Mouse (Mus musculus) layer of hippocampus, postnatal 25 days (tissue): ENCODE measurements around the gene Olfr638. TPM values are rescaled to one million over a fixed set of nuclear protein-coding genes. Genes with fewer than 3 reads are reported as not detected.
"Not testable (repeated sequence)": the region's sequence is repeated elsewhere in the genome, so short reads cannot be mapped to it uniquely, and the experiment has no call there.

Experiments
- DNase-seq, 2 experiments: peaks; one replicate each; pipeline ENCODE4 v3.0.0; 2022; ENCODE audit warnings: mixed read lengths in 2 of 2, low spot score in 1 of 2; ENCODE audit errors: extremely low spot score in 1 of 2
- total RNA-seq, 2 experiments: library from RNA; stranded (reverse); gene quantifications; 2 replicates each; pipeline ENCODE4 v1.2.3; 2021

The Olfr638 gene
- total RNA-seq, result not detected

DNA sequence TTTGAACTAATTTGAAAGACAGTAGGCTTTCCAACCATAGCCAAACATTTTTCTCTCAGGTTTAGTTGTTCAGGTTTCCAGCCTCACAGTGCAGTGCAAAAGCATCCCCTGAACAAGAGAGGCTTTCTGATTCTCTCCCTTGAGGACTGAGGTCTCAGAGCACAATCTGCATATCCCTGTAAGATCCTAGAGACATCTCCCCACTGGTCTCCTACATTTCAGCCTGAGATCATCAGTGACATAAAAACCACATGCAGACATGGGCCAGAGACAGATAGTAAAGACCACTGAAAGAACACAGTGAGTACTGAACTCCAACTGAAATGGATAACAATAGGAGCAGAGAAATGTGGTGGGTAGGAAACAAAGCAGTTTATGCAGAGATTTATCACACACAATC lies at the start of gene Olfr638:
Gene Olfr638, plus strand, starts transcription at position 301 of the 400 bp plus-strand sequence.
- no peak for DNase-seq

- DNase-seq, result not testable (repeated sequence)
Measured at GRCm38 (mm10) chr7:103966873-103967272, 31.7 kb upstream of the Olfr638 start.

DNA sequence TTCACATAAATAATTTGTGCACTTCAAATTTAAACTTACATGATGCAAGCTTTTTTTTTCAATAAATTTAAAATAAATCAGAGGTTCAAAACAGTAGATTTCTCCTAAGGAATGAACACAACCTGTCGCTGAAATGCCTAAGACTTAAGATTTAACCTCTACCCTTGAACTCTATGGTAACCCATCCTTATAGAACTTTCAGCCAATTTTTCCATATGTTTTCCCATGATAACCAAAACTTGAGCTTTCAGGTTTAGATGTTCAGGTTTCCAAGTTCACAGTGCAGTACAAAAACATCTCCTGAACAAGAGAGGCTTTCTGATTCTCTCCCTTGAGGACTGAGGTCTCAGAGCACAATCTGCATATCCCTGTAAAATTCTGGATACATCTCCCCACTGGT lies 27.7 kb upstream of the Olfr638 start, which contains the start of gene Olfr635:
Gene Olfr635, plus strand, starts transcription at position 301 of the 400 bp plus-strand sequence.
- DNase-seq, result no peak

DNA sequence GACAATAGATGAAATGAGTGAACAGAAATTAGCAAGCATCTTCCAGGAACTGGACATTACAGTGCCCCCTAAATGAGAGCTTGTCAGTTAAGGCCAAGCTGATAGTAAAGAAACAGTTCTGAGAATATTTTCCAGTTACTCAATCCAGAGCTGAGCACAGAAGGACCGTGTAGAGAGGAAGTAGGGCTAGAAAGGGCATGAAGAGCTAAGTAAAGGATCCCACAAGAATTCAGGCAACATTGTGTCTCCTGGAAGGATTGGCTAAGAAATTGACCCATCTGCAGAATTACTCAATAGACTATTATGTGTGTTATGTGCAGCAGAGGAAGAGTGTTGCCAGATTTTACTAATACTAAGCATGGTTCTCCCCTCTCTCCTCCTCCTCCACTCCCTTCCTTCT lies 26.8 kb upstream of the Olfr638 start:
- no peak for DNase-seq

- DNase-seq, result no peak
Measured at GRCm38 (mm10) chr7:103999124-103999523, 578 bp downstream of the Olfr638 start.

- DNase-seq, result no peak
Measured at GRCm38 (mm10) chr7:104017203-104017602, 18.7 kb downstream of the Olfr638 start, which contains the start of gene Olfr639. Gene Olfr639 (minus strand): TSS chr7:104017303.

GRCm38 (mm10) chr7:104018953-104019352 lies 20.4 kb downstream of the Olfr638 start:
- no peak for DNase-seq

- no peak for DNase-seq
Measured at GRCm38 (mm10) chr7:104021651-104022050, 23.1 kb downstream of the Olfr638 start.

- DNase-seq, result no peak
Measured at GRCm38 (mm10) chr7:104025473-104025872, 26.9 kb downstream of the Olfr638 start, which contains the start of gene Olfr640. Gene Olfr640 (minus strand): TSS chr7:104025573.

DNA sequence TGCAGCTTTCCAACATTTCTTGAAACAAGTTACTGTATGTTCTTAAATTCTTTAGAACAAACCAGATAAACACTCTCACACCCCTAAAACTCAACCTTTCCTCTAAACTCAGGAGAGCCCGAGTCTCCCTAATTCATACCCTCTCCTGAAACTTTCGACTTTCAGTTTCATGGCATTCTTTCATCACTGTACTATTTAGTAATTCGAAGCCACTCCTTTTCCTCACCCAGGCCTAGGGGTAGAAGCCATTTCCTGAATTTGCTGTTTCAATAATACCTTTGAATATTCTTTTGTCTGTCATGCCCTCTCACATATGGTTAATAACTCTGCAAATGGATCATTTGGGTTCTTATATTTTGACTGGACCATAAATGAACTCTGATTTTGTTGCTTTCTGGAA lies 28.4 kb downstream of the Olfr638 start:
- no peak for DNase-seq

- DNase-seq, result no peak
Measured at GRCm38 (mm10) chr7:104035145-104035544, 36.6 kb downstream of the Olfr638 start, which contains the start of gene Olfr641. Gene Olfr641 (plus strand): TSS chr7:104035445.

DNA sequence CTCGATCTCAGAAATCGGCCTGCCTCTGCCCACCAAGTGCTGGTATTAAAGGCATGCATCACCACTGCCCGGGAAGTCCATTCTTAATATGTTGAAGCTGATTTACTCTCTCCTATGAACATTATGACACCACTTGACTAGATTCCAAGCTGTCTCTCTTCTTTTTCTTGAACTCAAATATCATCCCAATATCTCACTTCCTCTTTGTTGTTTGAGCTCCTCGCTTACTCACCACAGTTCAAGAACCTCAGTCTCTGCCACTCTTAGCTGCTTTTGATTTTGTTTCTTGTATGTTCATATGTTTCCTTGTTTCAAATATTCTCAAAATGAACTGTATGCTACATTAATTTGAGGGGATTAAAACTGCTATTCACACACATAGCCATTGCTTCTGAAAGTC lies 52.2 kb downstream of the Olfr638 start:
- no peak for DNase-seq

DNA sequence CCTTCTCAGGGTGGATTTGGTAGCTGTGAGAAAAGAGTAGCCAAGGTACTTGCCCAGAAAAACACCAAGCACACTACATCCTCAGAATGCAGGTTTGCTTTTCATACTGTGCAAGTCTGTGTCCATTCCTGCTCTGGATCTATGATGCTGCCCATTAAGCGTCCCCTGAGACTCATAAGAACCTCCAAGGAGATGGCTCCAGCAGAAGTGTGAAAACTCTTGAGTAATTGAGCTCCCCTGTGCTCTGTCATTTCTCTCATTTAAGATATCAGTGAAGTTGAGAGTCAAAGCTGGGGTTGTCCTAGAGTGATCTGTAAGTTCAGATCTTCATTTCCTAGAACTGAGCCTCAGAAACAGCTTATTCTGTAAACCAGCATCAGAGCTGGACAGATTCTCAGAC lies 54.0 kb downstream of the Olfr638 start, which contains the start of gene Olfr642:
Gene Olfr642, minus strand, starts transcription at position 101 of the 400 bp plus-strand sequence.
- DNase-seq, result no peak

Other genes with a start within 250 kb of the Olfr638 start
- not detected for gene Olfr630, start 241.4 kb upstream of the Olfr638 start, total RNA-seq
- gene Olfr69, start 227.2 kb upstream of the Olfr638 start, total RNA-seq, result not detected
- gene Olfr68, start 219.0 kb upstream of the Olfr638 start, total RNA-seq, result not detected
- not detected for gene Olfr67, start 206.9 kb upstream of the Olfr638 start, total RNA-seq
- 10 to 100 TPM; 73.9 to 75.8 TPM for gene Hbb-bt, start 184.8 kb upstream of the Olfr638 start, total RNA-seq
- gene Hbb-bs, start 170.7 kb upstream of the Olfr638 start, total RNA-seq, result 100 to 1,000 TPM; 561 to 593 TPM
- not detected for gene Hbb-bh2, start 158.2 kb upstream of the Olfr638 start, total RNA-seq
- not detected for gene Hbb-bh1, start 155.6 kb upstream of the Olfr638 start, total RNA-seq
- not detected for gene Hbb-y, start 145.5 kb upstream of the Olfr638 start, total RNA-seq
- not detected for gene Olfr66, start 112.5 kb upstream of the Olfr638 start, total RNA-seq
- not detected for gene Olfr64, start 104.3 kb upstream of the Olfr638 start, total RNA-seq
- not detected for gene Olfr65, start 95.3 kb upstream of the Olfr638 start, total RNA-seq
- gene Olfr631, start 69.9 kb upstream of the Olfr638 start, total RNA-seq, result not detected
- gene Olfr632, start 64.4 kb upstream of the Olfr638 start, total RNA-seq, result not detected
- gene Olfr633, start 54.3 kb upstream of the Olfr638 start, total RNA-seq, result not detected
- gene Olfr635, start 27.6 kb upstream of the Olfr638 start, total RNA-seq, result under 1 TPM; 0.05 to 0.07 TPM
- under 1 TPM; 0.05 to 0.16 TPM for gene Olfr639, start 18.6 kb downstream of the Olfr638 start, total RNA-seq
- gene Olfr640, start 26.8 kb downstream of the Olfr638 start, total RNA-seq, result not detected
- not detected for gene Olfr641, start 36.7 kb downstream of the Olfr638 start, total RNA-seq
- gene Olfr642, start 53.9 kb downstream of the Olfr638 start, total RNA-seq, result not detected
- gene 4930516K23Rik, start 62.7 kb downstream of the Olfr638 start, total RNA-seq, result not detected
- gene Olfr644, start 73.1 kb downstream of the Olfr638 start, total RNA-seq, result not detected
- not detected for gene Olfr645, start 86.7 kb downstream of the Olfr638 start, total RNA-seq
- gene Olfr646, start 106.1 kb downstream of the Olfr638 start, total RNA-seq, result not detected
- not detected for gene Ubqln5, start 131.1 kb downstream of the Olfr638 start, total RNA-seq
- not detected for gene Olfr643, start 138.7 kb downstream of the Olfr638 start, total RNA-seq
- gene Ubqln3, start 144.5 kb downstream of the Olfr638 start, total RNA-seq, result not detected
- gene Ubqlnl, start 151.8 kb downstream of the Olfr638 start, total RNA-seq, result not detected
- not detected for gene Olfm5, start 166.1 kb downstream of the Olfr638 start, total RNA-seq
- under 1 TPM; 0.10 to 0.23 TPM for gene Olfr648, start 184.6 kb downstream of the Olfr638 start, total RNA-seq
- gene Olfr649, start 197.2 kb downstream of the Olfr638 start, total RNA-seq, result not detected
- under 1 TPM; 0.30 to 0.59 TPM for gene Trim6, start 220.0 kb downstream of the Olfr638 start, total RNA-seq
- under 1 TPM; 0.69 to 0.96 TPM for gene Trim34a, start 245.7 kb downstream of the Olfr638 start, total RNA-seq